In genomic region chr1:90973574-90973911, GRCm38 (mm10) we compare ENCODE assay signal across 12 mouse cellular contexts. TPM values are rescaled to one million over a fixed set of nuclear protein-coding genes. Genes with fewer than 3 reads are reported as not detected.
A peak's percentile ranks its signal among the peaks of the same experiment; 100 is the strongest.
DNase-seq lines count a peak whose midpoint lies in the region; ATAC-seq and TF ChIP-seq lines count a peak whose summit lies in the region.
"Had no signal": no experiment of that assay in that cellular context is flagged by ENCODE, and none has a peak within 500 bp of the region (broad histone marks: within the 10 kb centered on the region; RNA-seq: fewer than 3 reads in every experiment).

No protein-coding gene starts in this region.

- no peaks in the 10 kb centered on the region for H3K27me3 ChIP-seq in heart, embryonic 14.5 days (ENCODE audit: control insufficient read depth, insufficient read depth, low read length)
- peaks cover 3% of the 10 kb centered on the region; the same call in 1 of the 2 replicates for H3K27me3 ChIP-seq in embryonic facial prominence, embryonic 13.5 days
- H3K27me3 ChIP-seq in hindbrain, postnatal 0 days (ENCODE audit: insufficient read depth, low read length), result no peaks in the 10 kb centered on the region
- no peaks in the 10 kb centered on the region; the same call in 1 of the 2 replicates for H3K27me3 ChIP-seq in midbrain, embryonic 15.5 days (replicated peaks)
- H3K27me3 ChIP-seq: lung, embryonic 15.5 days had no signal

- peaks cover 34 to 45% of the 10 kb centered on the region in 2 experiments for H3K4me1 ChIP-seq in heart, embryonic 14.5 days (ENCODE audit: control insufficient read depth in 2 of 2, insufficient read depth in 2 of 2, low read length in 2 of 2)
- peaks cover 44% of the 10 kb centered on the region for H3K4me1 ChIP-seq in embryonic facial prominence, embryonic 13.5 days
- peaks cover 13% of the 10 kb centered on the region; the same call in 1 of the 2 replicates for H3K4me1 ChIP-seq in hindbrain, postnatal 0 days (ENCODE audit: insufficient read depth, low read length)
- peaks cover 31% of the 10 kb centered on the region for H3K4me1 ChIP-seq in midbrain, embryonic 15.5 days

- H3K9me3 ChIP-seq in heart, embryonic 14.5 days (ENCODE audit: control insufficient read depth, low read length), result no peaks in the 10 kb centered on the region
- no peaks in the 10 kb centered on the region for H3K9me3 ChIP-seq in embryonic facial prominence, embryonic 13.5 days
- no peaks in the 10 kb centered on the region for H3K9me3 ChIP-seq in hindbrain, postnatal 0 days (ENCODE audit: low read length)
- no peaks in the 10 kb centered on the region for H3K9me3 ChIP-seq in midbrain, embryonic 15.5 days
- H3K9me3 ChIP-seq: lung, embryonic 15.5 days had no signal

- no peak for TF ChIP-seq CTCF in hindbrain, postnatal 0 days (IDR thresholded peaks at IDR 0.05; ENCODE audit: low read depth)

- 0 out of 2 replicates have a peak overlapping the region, but pooled peaks have one; percentile 3 for H3K4me2 ChIP-seq in heart, embryonic 14.5 days (ENCODE audit: low read length)
- peak overlapping the region; percentile 26; the same call in 1 of the 2 replicates for H3K4me2 ChIP-seq in embryonic facial prominence, embryonic 13.5 days
- H3K4me2 ChIP-seq in hindbrain, postnatal 0 days (ENCODE audit: low read depth, low read length), result no peak overlapping the region
- H3K4me2 ChIP-seq in midbrain, embryonic 15.5 days, result no peak overlapping the region
- H3K4me2 ChIP-seq: lung, embryonic 15.5 days had no signal

- no peak for DNase-seq in heart, adult 9 months (ENCODE audit: low spot score in 2 of 2)
- DNase-seq in hindbrain, postnatal 0 days (ENCODE audit: low spot score), result no peak
- no peak for DNase-seq in thymus, postnatal 4 days
- no peak for DNase-seq in kidney, postnatal 10 days
- no peak for DNase-seq in right cerebral cortex, adult 18-20 months

- H3K9ac ChIP-seq in heart, embryonic 14.5 days (ENCODE audit: low read length), result peak overlapping the region; percentile 62
- H3K9ac ChIP-seq in embryonic facial prominence, embryonic 13.5 days, result peak overlapping the region; percentile 56
- no peak overlapping the region for H3K9ac ChIP-seq in hindbrain, postnatal 0 days (replicated peaks; ENCODE audit: low read length)
- H3K9ac ChIP-seq in midbrain, embryonic 15.5 days, result no peak overlapping the region
- H3K9ac ChIP-seq: lung, embryonic 15.5 days had no signal

- no peaks in the 10 kb centered on the region for H3K36me3 ChIP-seq in heart, embryonic 14.5 days (ENCODE audit: control insufficient read depth, insufficient read depth, low read length)
- no peaks in the 10 kb centered on the region for H3K36me3 ChIP-seq in embryonic facial prominence, embryonic 13.5 days
- H3K36me3 ChIP-seq in hindbrain, postnatal 0 days (ENCODE audit: insufficient read depth, low read length), result no peaks in the 10 kb centered on the region
- no peaks in the 10 kb centered on the region for H3K36me3 ChIP-seq in midbrain, embryonic 15.5 days (replicated peaks)
- H3K36me3 ChIP-seq: lung, embryonic 15.5 days had no signal

- peak overlapping the region; percentile 29 to 43 for H3K27ac ChIP-seq in heart, embryonic 14.5 days (replicated peaks in 1 of 2; ENCODE audit: control insufficient read depth in 1 of 2, insufficient read depth in 1 of 2, low read depth in 2 of 2, low read length in 2 of 2)
- no peak overlapping the region for H3K27ac ChIP-seq in embryonic facial prominence, embryonic 13.5 days
- H3K27ac ChIP-seq in hindbrain, postnatal 0 days, result no peak overlapping the region
- no peak overlapping the region for H3K27ac ChIP-seq in midbrain, embryonic 15.5 days
- H3K27ac ChIP-seq: lung, embryonic 15.5 days had no signal

- no peak overlapping the region for H3K4me3 ChIP-seq in heart, embryonic 14.5 days (ENCODE audit: control insufficient read depth in 1 of 2, insufficient read depth in 1 of 2, low read depth in 1 of 2, low read length in 2 of 2)
- no peak overlapping the region for H3K4me3 ChIP-seq in embryonic facial prominence, embryonic 13.5 days
- no peak overlapping the region for H3K4me3 ChIP-seq in hindbrain, postnatal 0 days (ENCODE audit: low read length)
- no peak overlapping the region for H3K4me3 ChIP-seq in midbrain, embryonic 15.5 days
- H3K4me3 ChIP-seq: lung, embryonic 15.5 days had no signal

- ATAC-seq in heart, embryonic 14.5 days (ENCODE audit: insufficient number of reproducible peaks, insufficient read depth, low FRiP score, low read depth), result 0 out of 2 replicates have a peak, but pooled peaks have one; percentile 2
- ATAC-seq in embryonic facial prominence, embryonic 13.5 days (ENCODE audit: insufficient number of reproducible peaks, insufficient read depth, low FRiP score, low TSS enrichment, low read depth), result no peak
- ATAC-seq in hindbrain, postnatal 0 days, result peak; percentile 30
- 0 out of 2 replicates have a peak, but pooled peaks have one; percentile 21 for ATAC-seq in midbrain, embryonic 15.5 days (replicated peaks)

- 80% methylated on average over 2 of the region's 2 CpGs for WGBS in heart, embryonic 14.5 days
- WGBS in embryonic facial prominence, embryonic 13.5 days, result 90% methylated on average over 2 of the region's 2 CpGs
- WGBS in hindbrain, postnatal 0 days, result 71% methylated on average over 2 of the region's 2 CpGs
- WGBS in midbrain, embryonic 15.5 days, result 89% methylated on average over 2 of the region's 2 CpGs

RNA-seq across cellular contexts. Expression of gene Rab17, which starts 4.1 kb away (rescaled TPM):
- polyA plus RNA-seq in heart, embryonic 14.5 days (2014; fragmentation: Nextera tagmentation; extraction: Ambion mirVana), result 2.5 and 2.7 TPM in 2 replicates
- polyA plus RNA-seq in embryonic facial prominence, embryonic 13.5 days (2015; fragmentation: Nextera tagmentation; extraction: Ambion mirVana), result 1.3 and 1.5 TPM in 2 replicates
- not detected in 2 replicates for total RNA-seq in hindbrain, postnatal 0 days (2014; rRNA removed)
- 0.19 TPM in 1 of 2 replicates, not detected in the other for polyA plus RNA-seq in hindbrain, postnatal 0 days (2015; fragmentation: Nextera tagmentation; extraction: Ambion mirVana)
- polyA plus RNA-seq in midbrain, embryonic 15.5 days (2015; fragmentation: Nextera tagmentation; extraction: Ambion mirVana), result 0.18 TPM in 1 of 2 replicates, not detected in the other
- total RNA-seq: layer of hippocampus, postnatal 25 days had no signal

RNA-seq across cellular contexts. Expression of gene Prlh, which starts 20.6 kb away (rescaled TPM):
- not detected in 2 replicates for polyA plus RNA-seq in heart, embryonic 14.5 days (2014; fragmentation: Nextera tagmentation; extraction: Ambion mirVana)
- not detected in 2 replicates for polyA plus RNA-seq in embryonic facial prominence, embryonic 13.5 days (2015; fragmentation: Nextera tagmentation; extraction: Ambion mirVana)
- total RNA-seq in hindbrain, postnatal 0 days (2014; rRNA removed), result not detected in 2 replicates
- 1.5 and 1.8 TPM in 2 replicates for polyA plus RNA-seq in hindbrain, postnatal 0 days (2015; fragmentation: Nextera tagmentation; extraction: Ambion mirVana)
- not detected in 2 replicates for polyA plus RNA-seq in midbrain, embryonic 15.5 days (2015; fragmentation: Nextera tagmentation; extraction: Ambion mirVana)
- total RNA-seq: heart, postnatal 14 days; layer of hippocampus, postnatal 25 days had no signal
- polyA plus RNA-seq: cortical plate, adult 2 months; lung, embryonic 15.5 days had no signal

RNA-seq across cellular contexts. Expression of gene Lrrfip1, which starts 25.0 kb away (rescaled TPM):
- 151 and 161 TPM in 2 replicates for polyA plus RNA-seq in heart, embryonic 14.5 days (2014; fragmentation: Nextera tagmentation; extraction: Ambion mirVana)
- polyA plus RNA-seq in embryonic facial prominence, embryonic 13.5 days (2015; fragmentation: Nextera tagmentation; extraction: Ambion mirVana), result 33.9 and 35.7 TPM in 2 replicates
- 20.5 and 26.9 TPM in 2 replicates for total RNA-seq in hindbrain, postnatal 0 days (2014; rRNA removed)
- polyA plus RNA-seq in hindbrain, postnatal 0 days (2015; fragmentation: Nextera tagmentation; extraction: Ambion mirVana), result 37.5 and 37.8 TPM in 2 replicates
- 34.3 and 38.0 TPM in 2 replicates for polyA plus RNA-seq in midbrain, embryonic 15.5 days (2015; fragmentation: Nextera tagmentation; extraction: Ambion mirVana)

RNA-seq across cellular contexts. Expression of gene Mlph, which starts 58.7 kb away (rescaled TPM):
- 0.24 and 0.36 TPM in 2 replicates for polyA plus RNA-seq in heart, embryonic 14.5 days (2014; fragmentation: Nextera tagmentation; extraction: Ambion mirVana)
- 0.60 and 0.65 TPM in 2 replicates for polyA plus RNA-seq in embryonic facial prominence, embryonic 13.5 days (2015; fragmentation: Nextera tagmentation; extraction: Ambion mirVana)
- 0.63 and 0.72 TPM in 2 replicates for total RNA-seq in hindbrain, postnatal 0 days (2014; rRNA removed)
- polyA plus RNA-seq in hindbrain, postnatal 0 days (2015; fragmentation: Nextera tagmentation; extraction: Ambion mirVana), result 0.19 and 0.51 TPM in 2 replicates
- 0.23 and 0.46 TPM in 2 replicates for polyA plus RNA-seq in midbrain, embryonic 15.5 days (2015; fragmentation: Nextera tagmentation; extraction: Ambion mirVana)

Comparison
In these comparisons a context has a peak if more than half of its experiments do, and no peak if none do; other contexts are left out.
1. H3K27ac ChIP-seq: peak in heart, embryonic 14.5 days (2 of 2); none in embryonic facial prominence, embryonic 13.5 days (single experiment), hindbrain, postnatal 0 days (single experiment) and midbrain, embryonic 15.5 days (single experiment).
2. H3K4me2 ChIP-seq: peak in heart, embryonic 14.5 days (single experiment) and embryonic facial prominence, embryonic 13.5 days (single experiment); none in hindbrain, postnatal 0 days (single experiment) and midbrain, embryonic 15.5 days (single experiment).
3. H3K9ac ChIP-seq: peak in heart, embryonic 14.5 days (single experiment) and embryonic facial prominence, embryonic 13.5 days (single experiment); none in hindbrain, postnatal 0 days (single experiment) and midbrain, embryonic 15.5 days (single experiment).